Mouse (Mus musculus): ENCODE measurements at regions not wholly inside any gene's neighbourhood (a gene's known extent, or its start where the extent isn't known, plus 50 kb on each side); places are given as distances from the start of the nearest gene placed in this dataset.
A peak's percentile ranks its signal among the peaks of the same experiment; 100 is the strongest.

GRCm38 (mm10) chr17:4641166-4641565, 353.0 kb upstream of the Arid1b start:
- DNase-seq = peak in 1 of 2 experiments; percentile 16
- intact Hi-C loops (cut with DNase I) = no loop called here

- intact Hi-C loops (cut with DNase I) = no loop called here
- no peak for DNase-seq
Observed at GRCm38 (mm10) chr17:4642046-4642445, 352.1 kb upstream of the Arid1b start.

GRCm38 (mm10) chr17:4643343-4643742, 350.8 kb upstream of the Arid1b start:
- intact Hi-C loops (cut with DNase I) = no loop called here
- no peak for DNase-seq

- intact Hi-C loops (cut with DNase I) = no loop called here
Observed at GRCm38 (mm10) chr17:4648603-4649002, 345.5 kb upstream of the Arid1b start.

GRCm38 (mm10) chr17:4654221-4654620, 339.9 kb upstream of the Arid1b start:
- no peak for DNase-seq
- intact Hi-C loops (cut with DNase I) = no loop called here

More at GRCm38 (mm10) chr17:4648603-4649002, 345.5 kb upstream of the Arid1b start:
- no peak for DNase-seq

- intact Hi-C loops (cut with DNase I) = no loop called here
- no peak for DNase-seq
Observed at GRCm38 (mm10) chr17:4661996-4662395, 332.1 kb upstream of the Arid1b start.

GRCm38 (mm10) chr17:4668511-4668910, 325.6 kb upstream of the Arid1b start:
- intact Hi-C loops (cut with DNase I) = no loop called here

GRCm38 (mm10) chr17:4673271-4673670, 320.9 kb upstream of the Arid1b start:
- intact Hi-C loops (cut with DNase I) = no loop called here
- DNase-seq = no peak

More at GRCm38 (mm10) chr17:4668511-4668910, 325.6 kb upstream of the Arid1b start:
- no peak for DNase-seq

GRCm38 (mm10) chr17:4706421-4706820, 287.7 kb upstream of the Arid1b start:
- intact Hi-C loops (cut with DNase I) = no loop called here
- no peak for DNase-seq

GRCm38 (mm10) chr17:4721061-4721460, 273.1 kb upstream of the Arid1b start:
- DNase-seq = no peak
- intact Hi-C loops (cut with DNase I) = no loop called here

- intact Hi-C loops (cut with DNase I) = no loop called here
- DNase-seq = no peak
Observed at GRCm38 (mm10) chr17:4724031-4724430, 270.1 kb upstream of the Arid1b start.

GRCm38 (mm10) chr17:4726331-4726741, 267.8 kb upstream of the Arid1b start:
- intact Hi-C loops (cut with DNase I) = no loop called here
- no peak for DNase-seq

- DNase-seq = peak; percentile 28 to 37
- intact Hi-C loops (cut with DNase I) = no loop called here
Observed at GRCm38 (mm10) chr17:4734412-4734881, 259.7 kb upstream of the Arid1b start.

- intact Hi-C loops (cut with DNase I) = no loop called here
- DNase-seq = peak; percentile 34 to 38
Observed at GRCm38 (mm10) chr17:4735185-4735584, 258.9 kb upstream of the Arid1b start.

GRCm38 (mm10) chr17:4736689-4737088, 257.4 kb upstream of the Arid1b start:
- intact Hi-C loops (cut with DNase I) = no loop called here

GRCm38 (mm10) chr17:4738717-4739485, 255.2 kb upstream of the Arid1b start:
- intact Hi-C loops (cut with DNase I) = no loop called here
- peak; percentile 6 to 14 for DNase-seq

More at GRCm38 (mm10) chr17:4736689-4737088, 257.4 kb upstream of the Arid1b start:
- no peak for DNase-seq

- intact Hi-C loops (cut with DNase I) = no loop called here
- no peak for DNase-seq
Observed at GRCm38 (mm10) chr17:4740784-4741183, 253.3 kb upstream of the Arid1b start.

GRCm38 (mm10) chr17:4742314-4742713, 251.8 kb upstream of the Arid1b start:
- intact Hi-C loops (cut with DNase I) = no loop called here
- no peak for DNase-seq

GRCm38 (mm10) chr17:4762956-4763355, 231.2 kb upstream of the Arid1b start:
- intact Hi-C loops (cut with DNase I) = no loop called here
- no peak for DNase-seq

- intact Hi-C loops (cut with DNase I) = no loop called here
- DNase-seq = no peak
Observed at GRCm38 (mm10) chr17:4765723-4766122, 228.4 kb upstream of the Arid1b start.

GRCm38 (mm10) chr17:4767947-4768522, 226.1 kb upstream of the Arid1b start:
- DNase-seq = no peak
- intact Hi-C loops (cut with DNase I) = no loop called here

GRCm38 (mm10) chr17:4769284-4769683, 224.8 kb upstream of the Arid1b start:
- intact Hi-C loops (cut with DNase I) = no loop called here
- no peak for DNase-seq
